Mouse (Mus musculus): ENCODE results near the gene Cd200r1. TPM values are rescaled to one million over a fixed set of nuclear protein-coding genes. Genes with fewer than 3 reads are reported as not detected.
"Not testable (repeated sequence)": the region's sequence is repeated elsewhere in the genome, so short reads cannot be mapped to it uniquely, and the experiment has no call there.

The Cd200r1 gene
- polyA plus RNA-seq, 1 experiment from 2014 or later, result 0.59 TPM

- Histone ChIP-seq H3K4me1 (no peaks in the 10 kb centered on the region), H3K27me3 (replicated peaks) (no peaks in the 10 kb centered on the region), H3K27ac (replicated peaks) (no peak overlapping the region), H3K9me3 (replicated peaks) (no peaks in the 10 kb centered on the region), H3K4me3 (replicated peaks) (no peak overlapping the region), H3K9ac (replicated peaks) (no peak overlapping the region), H3K36me3 (no peaks in the 10 kb centered on the region), H3K4me2 (no peak overlapping the region)
- no peak for ATAC-seq (ENCODE audit: low FRiP score)
- WGBS, result 54% methylated on average over 2 of the region's 2 CpGs
Measured at GRCm38 (mm10) chr16:44767967-44768366, 2.4 kb downstream of the Cd200r1 start.

- Histone ChIP-seq H3K4me3 (replicated peaks) (no peak overlapping the region), H3K4me2 (no peak overlapping the region), H3K27ac (replicated peaks) (no peak overlapping the region), H3K27me3 (replicated peaks) (no peaks in the 10 kb centered on the region), H3K9me3 (replicated peaks) (no peaks in the 10 kb centered on the region), H3K4me1 (no peaks in the 10 kb centered on the region), H3K9ac (replicated peaks) (no peak overlapping the region), H3K36me3 (no peaks in the 10 kb centered on the region)
- ATAC-seq (ENCODE audit: low FRiP score), result no peak
- WGBS, result 79% methylated on average over 6 of the region's 6 CpGs
Measured at GRCm38 (mm10) chr16:44772577-44772976, 7.0 kb downstream of the Cd200r1 start.

GRCm38 (mm10) chr16:44773673-44774072, 8.1 kb downstream of the Cd200r1 start:
- 91% methylated on average over 3 of the region's 3 CpGs for WGBS
- Histone ChIP-seq H3K4me2 (no peak overlapping the region), H3K9ac (replicated peaks) (no peak overlapping the region), H3K4me1 (no peaks in the 10 kb centered on the region), H3K36me3 (no peaks in the 10 kb centered on the region), H3K27me3 (replicated peaks) (no peaks in the 10 kb centered on the region), H3K4me3 (replicated peaks) (no peak overlapping the region), H3K27ac (replicated peaks) (no peak overlapping the region), H3K9me3 (replicated peaks) (no peaks in the 10 kb centered on the region)
- no peak for ATAC-seq (ENCODE audit: low FRiP score)

GRCm38 (mm10) chr16:44774201-44774600, 8.7 kb downstream of the Cd200r1 start:
- 92% methylated on average over 6 of the region's 6 CpGs for WGBS
- Histone ChIP-seq H3K9me3 (replicated peaks) (no peaks in the 10 kb centered on the region), H3K4me2 (no peak overlapping the region), H3K27ac (replicated peaks) (no peak overlapping the region), H3K9ac (replicated peaks) (no peak overlapping the region), H3K27me3 (replicated peaks) (no peaks in the 10 kb centered on the region), H3K4me1 (no peaks in the 10 kb centered on the region), H3K4me3 (replicated peaks) (no peak overlapping the region), H3K36me3 (no peaks in the 10 kb centered on the region)
- ATAC-seq (ENCODE audit: low FRiP score), result no peak

GRCm38 (mm10) chr16:44778538-44779147, 13.1 kb downstream of the Cd200r1 start:
- Histone ChIP-seq H3K27ac (replicated peaks) (no peak overlapping the region), H3K4me1 (no peaks in the 10 kb centered on the region), H3K4me3 (replicated peaks) (no peak overlapping the region), H3K27me3 (replicated peaks) (no peaks in the 10 kb centered on the region), H3K4me2 (no peak overlapping the region), H3K36me3 (no peaks in the 10 kb centered on the region), H3K9ac (replicated peaks) (no peak overlapping the region), H3K9me3 (replicated peaks) (no peaks in the 10 kb centered on the region)
- no peak for ATAC-seq (ENCODE audit: low FRiP score)
- WGBS, result 81% methylated on average over 17 of the region's 17 CpGs

- no peak overlapping the region for H3K4me2 ChIP-seq
- no peaks in the 10 kb centered on the region for H3K27me3 ChIP-seq (replicated peaks)
- no peaks in the 10 kb centered on the region for H3K9me3 ChIP-seq (replicated peaks)
- no peak overlapping the region for H3K4me3 ChIP-seq (replicated peaks)
- ATAC-seq (ENCODE audit: low FRiP score), result no peak
- H3K36me3 ChIP-seq, result no peaks in the 10 kb centered on the region
- H3K9ac ChIP-seq (replicated peaks), result no peak overlapping the region
- H3K27ac ChIP-seq (replicated peaks), result no peak overlapping the region
- H3K4me1 ChIP-seq, result no peaks in the 10 kb centered on the region
- 93% methylated on average over 5 of the region's 5 CpGs for WGBS
Measured at GRCm38 (mm10) chr16:44779494-44779893, 14.0 kb downstream of the Cd200r1 start.

GRCm38 (mm10) chr16:44780751-44781150, 15.2 kb downstream of the Cd200r1 start:
- Histone ChIP-seq H3K4me2 (no peak overlapping the region), H3K4me3 (replicated peaks) (no peak overlapping the region), H3K4me1 (no peaks in the 10 kb centered on the region), H3K9me3 (replicated peaks) (no peaks in the 10 kb centered on the region), H3K27me3 (replicated peaks) (no peaks in the 10 kb centered on the region), H3K36me3 (no peaks in the 10 kb centered on the region), H3K9ac (replicated peaks) (no peak overlapping the region), H3K27ac (replicated peaks) (no peak overlapping the region)
- 67% methylated on average over 4 of the region's 4 CpGs for WGBS
- no peak for ATAC-seq (ENCODE audit: low FRiP score)

GRCm38 (mm10) chr16:44786934-44787333, 21.4 kb downstream of the Cd200r1 start:
- no peak for ATAC-seq (ENCODE audit: low FRiP score)
- no peaks in the 10 kb centered on the region for H3K36me3 ChIP-seq
- H3K27ac ChIP-seq (replicated peaks), result no peak overlapping the region
- H3K9me3 ChIP-seq (replicated peaks), result no peaks in the 10 kb centered on the region
- no peaks in the 10 kb centered on the region for H3K27me3 ChIP-seq (replicated peaks)
- no peaks in the 10 kb centered on the region for H3K4me1 ChIP-seq
- 77% methylated on average over 1 of the region's 1 CpGs for WGBS
- H3K4me2 ChIP-seq, result no peak overlapping the region
- H3K4me3 ChIP-seq (replicated peaks), result no peak overlapping the region
- H3K9ac ChIP-seq (replicated peaks), result no peak overlapping the region

- H3K36me3 ChIP-seq, result no peaks in the 10 kb centered on the region
- no peaks in the 10 kb centered on the region for H3K4me1 ChIP-seq
- no peak overlapping the region for H3K4me2 ChIP-seq
- H3K4me3 ChIP-seq (replicated peaks), result no peak overlapping the region
- H3K9me3 ChIP-seq (replicated peaks), result no peaks in the 10 kb centered on the region
- no peak for ATAC-seq (ENCODE audit: low FRiP score)
- no peak overlapping the region for H3K9ac ChIP-seq (replicated peaks)
- H3K27me3 ChIP-seq (replicated peaks), result no peaks in the 10 kb centered on the region
- no peak overlapping the region for H3K27ac ChIP-seq (replicated peaks)
Measured at GRCm38 (mm10) chr16:44794416-44794815, 28.9 kb downstream of the Cd200r1 start.

- H3K36me3 ChIP-seq, result no peaks in the 10 kb centered on the region
- H3K4me2 ChIP-seq, result no peak overlapping the region
- H3K9ac ChIP-seq (replicated peaks), result no peak overlapping the region
- no peak overlapping the region for H3K4me3 ChIP-seq (replicated peaks)
- no peaks in the 10 kb centered on the region for H3K27me3 ChIP-seq (replicated peaks)
- ATAC-seq (ENCODE audit: low FRiP score), result no peak
- H3K9me3 ChIP-seq (replicated peaks), result no peaks in the 10 kb centered on the region
- no peak overlapping the region for H3K27ac ChIP-seq (replicated peaks)
- H3K4me1 ChIP-seq, result no peaks in the 10 kb centered on the region
Measured at GRCm38 (mm10) chr16:44805976-44806375, 40.4 kb downstream of the Cd200r1 start.

- not testable (repeated sequence) for H3K36me3 ChIP-seq; H3K27me3 ChIP-seq (replicated peaks); ATAC-seq (ENCODE audit: low FRiP score); H3K9ac ChIP-seq (replicated peaks); H3K4me3 ChIP-seq (replicated peaks); H3K27ac ChIP-seq (replicated peaks); H3K4me2 ChIP-seq; H3K4me1 ChIP-seq; H3K9me3 ChIP-seq (replicated peaks)
- 98% methylated on average over 4 of the region's 4 CpGs for WGBS
Measured at GRCm38 (mm10) chr16:44810223-44810622, 44.7 kb downstream of the Cd200r1 start.

- 91% methylated on average over 3 of the region's 3 CpGs for WGBS
- no peak for ATAC-seq (ENCODE audit: low FRiP score)
- no peaks in the 10 kb centered on the region for H3K4me1 ChIP-seq
- no peaks in the 10 kb centered on the region for H3K27me3 ChIP-seq (replicated peaks)
- H3K4me2 ChIP-seq, result no peak within 1 kb of the TSS
- no peaks in the 10 kb centered on the region for H3K9me3 ChIP-seq (replicated peaks)
- no peaks in the 10 kb centered on the region for H3K36me3 ChIP-seq
- no peak within 1 kb of the TSS for H3K4me3 ChIP-seq (replicated peaks)
- H3K9ac ChIP-seq (replicated peaks), result no peak within 1 kb of the TSS
- no peak within 1 kb of the TSS for H3K27ac ChIP-seq (replicated peaks)
Measured at GRCm38 (mm10) chr16:44811544-44811943, 46.0 kb downstream of the Cd200r1 start, which contains the start of gene Cd200r4. Cd200r4 (plus strand) TSS chr16:44811733.

Data from neural tube, embryonic 15.5 days (tissue).